Mouse (Mus musculus) right cerebral cortex, postnatal 25 days (tissue): ENCODE measurements around the gene Pde4dip.

ENCODE experiments used
- DNase-seq: peaks from one replicate; pipeline ENCODE4 v3.0.0; 2022

The Pde4dip gene

DNA sequence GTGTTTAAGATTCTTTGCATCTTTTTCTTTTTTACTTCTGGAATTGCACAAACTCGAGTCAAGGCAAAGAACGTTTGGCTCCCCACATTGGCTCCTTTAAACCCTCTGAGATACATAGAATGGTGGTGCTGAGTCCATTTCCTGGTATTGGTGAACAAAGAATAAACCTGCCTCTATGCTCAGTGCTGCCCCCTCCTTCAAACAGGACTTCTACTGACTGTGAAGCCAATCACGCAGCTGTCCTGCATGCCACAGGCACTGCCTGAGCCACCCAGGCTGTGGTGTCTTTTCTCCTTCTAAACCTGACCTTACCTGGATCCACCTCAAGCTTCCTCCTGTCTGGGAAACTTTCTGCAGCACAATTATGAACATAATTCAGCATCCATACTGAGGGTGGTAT lies 89.2 kb downstream of the Pde4dip start:
- no peak for DNase-seq

DNA sequence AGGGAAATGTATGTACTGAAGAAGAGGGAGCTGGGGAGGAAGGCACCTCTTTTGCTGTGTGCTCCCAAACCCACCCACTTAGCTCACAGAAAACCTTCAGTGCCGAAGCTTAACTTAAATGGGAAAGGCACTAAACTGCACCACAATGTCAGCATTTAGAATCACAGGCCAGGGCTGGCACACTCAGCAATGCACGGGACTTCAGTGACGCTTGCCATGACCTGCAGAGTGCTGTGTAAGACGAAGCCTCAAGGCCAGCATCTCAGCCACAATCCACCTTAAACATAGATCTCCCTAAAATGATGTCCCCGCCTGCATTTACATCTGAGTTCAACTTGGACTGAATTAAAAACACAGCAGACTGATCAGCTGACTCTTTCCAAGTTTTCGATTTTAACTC lies 91.1 kb downstream of the Pde4dip start:
- no peak for DNase-seq

- DNase-seq, result no peak
Measured at GRCm38 (mm10) chr3:97793995-97794394, 94.5 kb downstream of the Pde4dip start.

GRCm38 (mm10) chr3:97790150-97790549 lies 98.4 kb downstream of the Pde4dip start:
- no peak for DNase-seq

GRCm38 (mm10) chr3:97789317-97789716 lies 99.2 kb downstream of the Pde4dip start:
- no peak for DNase-seq

DNA sequence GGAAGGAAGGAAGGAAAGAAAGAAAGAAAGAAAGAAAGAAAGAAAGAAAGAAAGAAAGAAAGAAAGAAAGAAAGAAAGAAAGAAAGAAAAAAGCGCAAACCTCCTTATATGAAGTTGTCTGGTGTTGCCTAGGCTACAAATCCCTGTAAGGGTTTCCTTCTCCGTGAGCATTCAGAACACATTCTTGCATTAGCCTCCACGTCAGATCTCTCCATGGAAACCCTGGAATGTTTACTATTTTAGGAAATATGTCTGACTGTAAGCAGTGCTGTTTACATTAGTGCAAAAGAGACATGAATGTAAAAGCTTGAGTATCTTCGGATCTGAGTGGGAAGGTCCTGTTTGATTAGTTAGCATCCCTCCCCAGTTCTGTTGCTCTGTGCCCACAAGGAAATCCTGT lies 112.3 kb downstream of the Pde4dip start:
- DNase-seq, result no peak

- DNase-seq, result no peak
Measured at GRCm38 (mm10) chr3:97775742-97776141, 112.8 kb downstream of the Pde4dip start.

GRCm38 (mm10) chr3:97774861-97775260 lies 113.6 kb downstream of the Pde4dip start:
- no peak for DNase-seq

DNA sequence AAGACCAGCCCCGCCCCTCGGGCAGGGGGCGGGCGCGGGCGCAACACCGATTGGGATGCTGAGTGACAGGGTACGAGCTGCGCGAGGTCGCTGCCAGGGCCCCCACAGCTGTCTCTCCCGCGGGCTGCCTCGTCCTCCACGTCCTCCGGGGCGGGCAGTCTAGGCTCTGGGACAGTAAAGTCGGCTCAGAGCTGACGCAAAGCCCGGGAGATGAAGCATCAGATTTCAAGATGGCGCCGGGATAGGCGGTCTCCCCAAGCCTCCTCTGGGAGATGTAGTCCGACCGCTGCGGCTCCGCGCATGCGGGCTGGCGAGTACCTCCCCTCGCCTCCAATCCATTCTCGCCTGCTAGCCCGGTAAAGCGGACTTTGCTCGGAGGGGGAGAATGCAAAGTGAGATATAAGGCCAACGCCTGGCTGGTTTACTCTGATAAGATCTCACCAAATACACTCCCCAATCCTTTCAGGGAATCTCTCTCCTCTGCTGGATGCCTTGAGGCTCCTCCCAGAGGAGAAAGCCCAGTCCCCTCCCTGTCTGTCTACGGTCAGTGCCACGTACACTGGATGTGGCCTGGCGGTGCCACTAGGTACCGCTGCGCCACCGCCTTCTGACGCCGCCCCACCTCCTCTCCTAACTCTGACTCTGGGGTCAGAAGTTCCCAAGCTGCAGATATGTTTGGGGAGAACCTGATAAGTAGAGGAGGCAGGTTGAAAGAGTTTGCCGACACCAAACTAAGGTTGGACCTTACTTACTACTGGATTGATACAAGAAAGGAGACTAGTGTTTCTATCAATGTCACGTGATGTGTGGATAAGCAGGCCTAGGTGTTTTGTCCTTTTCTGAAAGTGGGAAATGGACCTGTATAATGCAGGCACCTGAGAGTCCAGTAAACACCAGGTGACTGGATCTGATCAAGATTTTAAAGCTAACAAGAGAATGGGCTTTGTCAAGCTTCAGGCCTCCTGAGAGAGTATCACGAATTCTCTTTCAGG lies 120.4 kb downstream of the Pde4dip start:
- peak; percentile 94 for DNase-seq

DNA sequence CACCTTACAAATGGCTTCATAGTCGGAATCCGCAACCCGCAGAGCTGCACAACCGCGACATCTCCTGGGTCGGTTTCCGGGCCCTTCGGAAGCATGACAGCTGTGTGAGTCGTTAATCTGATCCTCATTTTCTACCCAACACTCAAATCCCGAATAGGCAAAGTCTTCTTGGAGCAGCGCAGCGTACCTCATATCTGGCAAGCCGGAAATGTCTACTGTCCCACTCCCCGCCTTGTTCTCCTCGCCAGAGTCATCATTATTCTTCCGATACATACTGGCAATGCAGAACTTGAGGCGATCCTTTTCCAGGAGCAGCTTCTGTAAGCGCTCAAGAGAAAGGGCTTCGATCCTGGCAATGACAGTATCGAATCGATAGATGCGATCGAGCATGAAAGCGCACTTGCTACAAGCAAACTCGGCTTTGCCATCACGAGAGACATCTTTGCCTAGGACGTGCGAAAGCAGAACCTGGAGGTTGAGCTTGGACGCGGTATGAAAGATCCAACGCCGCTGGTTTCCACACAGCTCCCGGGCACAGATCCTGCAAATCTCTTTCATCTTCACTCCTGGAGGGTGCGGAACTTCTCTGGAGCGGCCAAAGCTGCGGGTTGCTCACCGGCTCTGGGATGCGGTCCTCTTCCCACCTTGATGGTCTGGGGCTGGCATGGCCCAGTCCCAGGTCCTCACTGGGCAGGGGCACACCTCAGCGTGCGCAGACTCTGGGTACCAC lies 121.3 kb downstream of the Pde4dip start:
- DNase-seq, result peak; percentile 23

DNA sequence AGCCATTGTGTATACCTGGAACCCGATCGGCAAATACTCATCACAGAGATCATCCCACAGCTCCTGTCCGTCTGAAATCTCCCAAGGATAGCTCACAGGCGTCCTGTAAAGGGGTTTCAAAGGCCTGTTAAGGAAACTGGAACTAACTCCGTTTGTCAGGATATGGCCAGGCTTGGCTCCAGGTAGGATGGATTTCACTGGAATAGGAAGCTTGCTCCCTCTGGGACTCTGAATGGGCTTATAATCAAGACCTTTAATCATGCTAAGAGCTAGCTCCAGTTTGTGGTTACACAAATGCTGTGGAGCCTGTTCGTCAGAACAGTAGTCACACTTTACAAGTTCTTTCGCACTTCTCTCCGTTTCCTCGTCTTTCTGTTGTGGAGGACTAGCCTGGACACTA lies 122.0 kb downstream of the Pde4dip start:
- DNase-seq, result no peak

DNA sequence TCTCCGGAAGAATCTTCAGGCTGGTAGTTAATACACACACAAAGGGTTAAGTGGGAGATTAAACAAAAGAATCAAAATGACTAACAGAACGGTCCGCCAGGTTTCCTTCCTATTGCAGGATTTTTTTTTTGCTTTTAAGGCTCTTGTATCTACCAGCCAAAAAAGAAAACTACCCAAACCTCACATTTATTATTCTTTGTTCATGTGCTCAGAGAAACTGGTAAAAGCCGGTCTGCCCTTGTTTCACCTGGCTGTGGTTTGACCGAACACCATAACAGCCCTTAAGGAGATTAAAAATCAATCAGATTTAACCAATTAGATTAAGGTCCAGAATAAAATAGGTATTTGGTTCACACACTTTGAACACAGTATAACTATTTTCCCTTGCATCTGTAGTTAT lies 124.4 kb downstream of the Pde4dip start:
- no peak for DNase-seq

- no peak for DNase-seq
Measured at GRCm38 (mm10) chr3:97761951-97762350, 126.6 kb downstream of the Pde4dip start.

DNA sequence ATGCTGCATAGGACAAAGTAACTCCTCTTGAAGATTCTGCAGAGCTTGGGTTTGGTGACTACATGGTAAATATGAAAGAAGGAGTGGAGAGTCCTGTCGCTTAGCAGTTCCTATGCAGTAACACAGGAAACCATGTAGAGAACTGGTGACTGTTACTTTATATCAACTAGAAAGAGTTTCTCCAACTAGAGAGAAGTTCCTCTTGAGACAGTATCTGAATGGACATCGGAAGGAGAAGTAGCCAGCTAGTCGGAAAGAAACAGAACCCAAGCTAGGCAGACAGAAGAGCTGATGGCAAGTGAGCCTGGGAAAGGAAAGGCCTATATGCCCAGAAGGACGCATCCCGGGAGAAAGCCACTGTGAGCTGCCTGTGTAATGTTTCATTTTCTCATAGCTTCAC lies 127.3 kb downstream of the Pde4dip start:
- no peak for DNase-seq

DNA sequence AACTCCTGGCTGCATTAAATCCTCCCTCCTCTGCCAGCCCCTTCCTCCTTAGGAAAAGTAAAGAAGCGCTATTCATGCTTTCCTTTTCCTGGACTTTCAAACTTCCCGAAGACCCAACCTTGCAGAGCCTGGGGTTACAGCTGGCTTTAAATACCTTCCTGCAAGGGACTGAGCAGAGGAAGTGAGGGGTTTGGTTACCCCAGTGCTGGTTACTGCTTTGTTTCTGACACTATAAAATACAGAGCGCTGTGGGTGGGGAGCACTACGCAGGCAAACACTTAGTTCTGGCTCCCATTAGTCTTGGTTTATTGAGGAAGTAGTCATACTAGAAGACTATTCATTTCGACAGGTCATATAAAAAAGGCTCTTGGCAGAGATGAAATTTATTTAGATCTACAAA lies 128.7 kb downstream of the Pde4dip start:
- DNase-seq, result no peak

- no peak for DNase-seq
Measured at GRCm38 (mm10) chr3:97757501-97757900, 131.0 kb downstream of the Pde4dip start.

DNA sequence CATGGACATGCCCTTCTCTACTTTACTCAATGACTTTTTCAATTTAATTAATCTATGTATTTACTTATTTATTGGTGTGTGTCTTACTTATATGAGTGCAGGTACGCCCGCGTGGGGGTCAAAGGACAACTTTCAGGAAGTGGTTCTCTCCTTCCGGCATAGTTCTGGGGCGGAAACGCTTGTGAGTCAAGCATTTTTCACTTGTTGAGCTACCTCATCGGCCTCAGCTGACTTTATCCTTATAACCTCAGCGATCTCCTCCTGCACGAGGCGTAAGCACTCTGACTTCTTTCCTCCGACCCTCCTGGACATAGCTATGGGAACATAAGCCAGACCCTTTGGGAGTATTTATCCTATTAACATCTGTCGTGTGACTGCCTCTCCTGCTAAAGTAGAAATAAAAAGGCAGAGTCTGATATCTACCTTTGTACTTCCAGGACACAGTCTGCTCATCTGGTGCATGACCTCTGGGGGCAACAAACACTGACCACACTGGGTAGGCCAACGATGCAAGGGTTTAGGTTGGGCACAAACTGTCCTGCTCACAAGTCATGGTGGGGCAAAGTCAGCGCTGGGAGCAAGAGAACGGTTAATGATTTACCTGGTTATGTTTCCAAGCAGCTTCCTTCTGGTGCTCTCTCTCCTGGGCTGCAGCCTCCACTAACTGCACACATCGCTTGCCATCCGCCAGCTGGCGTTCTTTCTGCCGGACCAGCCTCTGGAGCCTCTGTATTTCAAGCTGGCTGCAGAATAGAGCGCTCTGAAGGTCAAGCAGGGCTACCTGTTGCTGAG lies 132.0 kb downstream of the Pde4dip start:
- DNase-seq, result no peak

GRCm38 (mm10) chr3:97755411-97755810 lies 133.1 kb downstream of the Pde4dip start:
- DNase-seq, result no peak

- no peak for DNase-seq
Measured at GRCm38 (mm10) chr3:97752901-97753300, 135.6 kb downstream of the Pde4dip start.

- no peak for DNase-seq
Measured at GRCm38 (mm10) chr3:97751566-97751965, 136.9 kb downstream of the Pde4dip start.

DNA sequence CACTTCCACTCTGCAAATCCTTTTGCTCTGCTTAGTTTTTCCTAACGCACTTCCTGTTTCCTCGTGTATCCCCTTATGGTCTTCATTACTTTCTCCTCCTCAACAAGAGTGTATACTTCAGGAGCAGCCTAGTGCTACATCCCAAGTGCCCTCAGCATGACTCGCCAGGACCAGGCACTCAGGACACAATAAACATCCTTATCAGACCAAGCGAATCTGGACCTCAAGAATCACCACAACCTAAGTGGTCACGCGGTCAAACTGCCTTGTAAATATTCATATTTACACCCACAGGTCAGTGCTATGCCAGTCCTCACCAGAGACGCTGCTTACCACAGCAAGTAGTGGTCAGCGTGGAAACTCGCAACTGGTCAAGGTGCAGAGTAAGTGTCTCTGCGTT lies 139.7 kb downstream of the Pde4dip start:
- DNase-seq, result no peak

DNA sequence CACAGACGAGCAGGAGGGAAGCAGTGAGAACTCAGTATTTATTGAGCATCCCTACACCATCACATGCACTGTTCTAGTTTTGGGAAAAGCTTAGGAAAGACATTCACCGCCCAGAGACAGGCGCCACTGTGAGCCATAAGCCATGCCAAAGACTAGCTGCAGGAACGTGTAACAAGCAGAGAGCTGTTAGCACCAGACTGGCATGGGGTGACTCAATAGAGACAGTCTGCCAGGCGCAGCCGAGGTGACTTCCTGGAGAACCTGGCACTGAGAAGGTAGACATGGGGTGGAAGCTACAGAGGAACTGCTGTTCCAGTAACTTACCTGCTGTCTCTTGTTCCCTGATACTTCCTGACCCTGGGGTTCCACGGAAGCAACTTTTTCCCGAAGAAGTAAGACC lies 145.7 kb downstream of the Pde4dip start:
- no peak for DNase-seq

DNA sequence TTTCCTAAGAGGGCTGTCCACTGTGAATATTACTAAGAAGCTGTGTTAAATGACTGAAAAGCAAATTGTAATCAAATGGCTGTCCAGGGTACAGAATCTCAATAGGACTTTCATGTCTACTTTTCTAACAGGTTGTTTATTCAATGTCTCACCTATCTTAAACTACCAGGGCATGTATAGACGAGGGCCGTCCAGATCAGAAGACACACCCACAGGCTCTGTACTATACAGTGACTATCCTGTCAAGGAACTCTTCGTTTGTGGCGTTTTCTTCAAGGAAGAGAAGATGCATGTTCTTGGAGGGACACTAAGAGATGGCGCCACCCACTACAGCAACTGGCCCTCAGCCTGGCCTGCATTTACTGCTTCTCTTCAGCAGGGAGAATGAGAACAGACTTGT lies 152.9 kb downstream of the Pde4dip start:
- no peak for DNase-seq
